Mouse (Mus musculus): ENCODE measurements around the gene Ralgps1. TPM values are rescaled to one million over a fixed set of nuclear protein-coding genes. Genes with fewer than 3 reads are reported as not detected.

Ralgps1 gene
- polyA plus RNA-seq, 1 experiment from 2014 or later: 4.2 TPM

GRCm38 (mm10) chr2:33208134-33208533, 163.2 kb downstream of the Ralgps1 start:
- WGBS: 82% methylated on average over 5 of the region's 5 CpGs
- Histone ChIP-seq H3K27me3 (replicated peaks; ENCODE audit: control insufficient read depth, insufficient read depth, low read length) (no peaks in the 10 kb centered on the region), H3K4me3 (ENCODE audit: low read depth, low read length) (no peak overlapping the region), H3K9me3 (ENCODE audit: control insufficient read depth, low read length) (no peaks in the 10 kb centered on the region), H3K4me2 (ENCODE audit: low read depth, low read length) (no peak overlapping the region), H3K9ac (ENCODE audit: low read depth, low read length) (no peak overlapping the region), H3K36me3 (ENCODE audit: control insufficient read depth, insufficient read depth, low read length) (no peaks in the 10 kb centered on the region), H3K27ac (replicated peaks; ENCODE audit: low read depth, low read length) (no peak overlapping the region), H3K4me1 (ENCODE audit: control insufficient read depth, insufficient read depth, low read length) (peaks cover 10% of the 10 kb centered on the region; the same call in 1 of the 2 replicates)
- DNase-seq (ENCODE audit: low spot score) (no peak), ATAC-seq (ENCODE audit: low read depth) (no peak)

- no peaks in the 10 kb centered on the region for H3K27me3 ChIP-seq (replicated peaks; ENCODE audit: control insufficient read depth, insufficient read depth, low read length)
- 40% methylated on average over 4 of the region's 4 CpGs for WGBS
- peaks cover 11% of the 10 kb centered on the region; the same call in 1 of the 2 replicates for H3K4me1 ChIP-seq (ENCODE audit: control insufficient read depth, insufficient read depth, low read length)
- H3K9ac ChIP-seq (ENCODE audit: low read depth, low read length): no peak overlapping the region
- H3K4me2 ChIP-seq (ENCODE audit: low read depth, low read length): no peak overlapping the region
- H3K9me3 ChIP-seq (ENCODE audit: control insufficient read depth, low read length): no peaks in the 10 kb centered on the region
- H3K27ac ChIP-seq (replicated peaks; ENCODE audit: low read depth, low read length): no peak overlapping the region
- H3K4me3 ChIP-seq (ENCODE audit: low read depth, low read length): no peak overlapping the region
- H3K36me3 ChIP-seq (ENCODE audit: control insufficient read depth, insufficient read depth, low read length): no peaks in the 10 kb centered on the region
- DNase-seq (ENCODE audit: low spot score): no peak
- no peak for ATAC-seq (ENCODE audit: low read depth)
These were observed 164.2 kb downstream of the Ralgps1 start for GRCm38 (mm10) chr2:33207069-33207468.

- no peak overlapping the region for H3K27ac ChIP-seq (replicated peaks; ENCODE audit: low read depth, low read length)
- no peak overlapping the region for H3K4me2 ChIP-seq (ENCODE audit: low read depth, low read length)
- DNase-seq (ENCODE audit: low spot score): no peak
These were observed 165.3 kb downstream of the Ralgps1 start for GRCm38 (mm10) chr2:33205939-33206525.

GRCm38 (mm10) chr2:33204980-33205379, 166.3 kb downstream of the Ralgps1 start:
- Histone ChIP-seq H3K9me3 (ENCODE audit: control insufficient read depth, low read length) (no peaks in the 10 kb centered on the region), H3K4me3 (ENCODE audit: low read depth, low read length) (no peak overlapping the region), H3K36me3 (ENCODE audit: control insufficient read depth, insufficient read depth, low read length) (no peaks in the 10 kb centered on the region), H3K4me2 (ENCODE audit: low read depth, low read length) (no peak overlapping the region), H3K27me3 (replicated peaks; ENCODE audit: control insufficient read depth, insufficient read depth, low read length) (no peaks in the 10 kb centered on the region), H3K4me1 (ENCODE audit: control insufficient read depth, insufficient read depth, low read length) (peaks cover 11% of the 10 kb centered on the region; the same call in 1 of the 2 replicates), H3K27ac (replicated peaks; ENCODE audit: low read depth, low read length) (no peak overlapping the region), H3K9ac (ENCODE audit: low read depth, low read length) (no peak overlapping the region)
- WGBS: 84% methylated on average over 5 of the region's 5 CpGs
- DNase-seq (ENCODE audit: low spot score) (no peak), ATAC-seq (ENCODE audit: low read depth) (no peak)

More at GRCm38 (mm10) chr2:33205939-33206525, 165.3 kb downstream of the Ralgps1 start:
- Histone ChIP-seq H3K9me3 (ENCODE audit: control insufficient read depth, low read length) (no peaks in the 10 kb centered on the region), H3K9ac (ENCODE audit: low read depth, low read length) (0 out of 2 replicates have a peak overlapping the region, but pooled peaks have one; percentile 14), H3K4me1 (ENCODE audit: control insufficient read depth, insufficient read depth, low read length) (peaks cover 11% of the 10 kb centered on the region; the same call in 1 of the 2 replicates), H3K27me3 (replicated peaks; ENCODE audit: control insufficient read depth, insufficient read depth, low read length) (no peaks in the 10 kb centered on the region), H3K4me3 (ENCODE audit: low read depth, low read length) (no peak overlapping the region), H3K36me3 (ENCODE audit: control insufficient read depth, insufficient read depth, low read length) (no peaks in the 10 kb centered on the region)
- WGBS: 50% methylated on average over 14 of the region's 14 CpGs
- ATAC-seq (ENCODE audit: low read depth): peak; percentile 42; the same call in 1 of the 2 replicates

GRCm38 (mm10) chr2:33203284-33203683, 168.0 kb downstream of the Ralgps1 start:
- peak; percentile 70 for DNase-seq (ENCODE audit: low spot score)
- no peak overlapping the region for H3K27ac ChIP-seq (replicated peaks; ENCODE audit: low read depth, low read length)
- H3K36me3 ChIP-seq (ENCODE audit: control insufficient read depth, insufficient read depth, low read length): no peaks in the 10 kb centered on the region
- no peak overlapping the region for H3K9ac ChIP-seq (ENCODE audit: low read depth, low read length)
- H3K9me3 ChIP-seq (ENCODE audit: control insufficient read depth, low read length): no peaks in the 10 kb centered on the region
- ATAC-seq (ENCODE audit: low read depth): peak; percentile 44
- WGBS: 47% methylated on average over 6 of the region's 6 CpGs
- peaks cover 11% of the 10 kb centered on the region; the same call in 1 of the 2 replicates for H3K4me1 ChIP-seq (ENCODE audit: control insufficient read depth, insufficient read depth, low read length)
- H3K4me3 ChIP-seq (ENCODE audit: low read depth, low read length): no peak overlapping the region
- no peaks in the 10 kb centered on the region for H3K27me3 ChIP-seq (replicated peaks; ENCODE audit: control insufficient read depth, insufficient read depth, low read length)
- H3K4me2 ChIP-seq (ENCODE audit: low read depth, low read length): no peak overlapping the region

GRCm38 (mm10) chr2:33200368-33201068, 170.8 kb downstream of the Ralgps1 start:
- peaks cover 4% of the 10 kb centered on the region; the same call in 1 of the 2 replicates for H3K4me1 ChIP-seq (ENCODE audit: control insufficient read depth, insufficient read depth, low read length)
- no peak overlapping the region for H3K27ac ChIP-seq (replicated peaks; ENCODE audit: low read depth, low read length)
- no peaks in the 10 kb centered on the region for H3K9me3 ChIP-seq (ENCODE audit: control insufficient read depth, low read length)
- no peak for DNase-seq (ENCODE audit: low spot score)
- ATAC-seq (ENCODE audit: low read depth): no peak
- H3K27me3 ChIP-seq (replicated peaks; ENCODE audit: control insufficient read depth, insufficient read depth, low read length): no peaks in the 10 kb centered on the region
- no peaks in the 10 kb centered on the region for H3K36me3 ChIP-seq (ENCODE audit: control insufficient read depth, insufficient read depth, low read length)
- H3K4me3 ChIP-seq (ENCODE audit: low read depth, low read length): no peak overlapping the region
- H3K9ac ChIP-seq (ENCODE audit: low read depth, low read length): no peak overlapping the region
- H3K4me2 ChIP-seq (ENCODE audit: low read depth, low read length): no peak overlapping the region
- 68% methylated on average over 14 of the region's 14 CpGs for WGBS

GRCm38 (mm10) chr2:33189976-33190375, 181.3 kb downstream of the Ralgps1 start:
- 89% methylated on average over 3 of the region's 3 CpGs for WGBS
- Histone ChIP-seq H3K9ac (ENCODE audit: low read depth, low read length) (no peak overlapping the region), H3K4me1 (ENCODE audit: control insufficient read depth, insufficient read depth, low read length) (no peaks in the 10 kb centered on the region; the same call in none of the 2 replicates), H3K27ac (replicated peaks; ENCODE audit: low read depth, low read length) (no peak overlapping the region), H3K4me2 (ENCODE audit: low read depth, low read length) (no peak overlapping the region), H3K36me3 (ENCODE audit: control insufficient read depth, insufficient read depth, low read length) (no peaks in the 10 kb centered on the region), H3K27me3 (replicated peaks; ENCODE audit: control insufficient read depth, insufficient read depth, low read length) (no peaks in the 10 kb centered on the region), H3K4me3 (ENCODE audit: low read depth, low read length) (no peak overlapping the region), H3K9me3 (ENCODE audit: control insufficient read depth, low read length) (no peaks in the 10 kb centered on the region)
- ATAC-seq (ENCODE audit: low read depth) (no peak), DNase-seq (ENCODE audit: low spot score) (no peak)

GRCm38 (mm10) chr2:33188925-33189670, 182.2 kb downstream of the Ralgps1 start:
- no peaks in the 10 kb centered on the region; the same call in none of the 2 replicates for H3K4me1 ChIP-seq (ENCODE audit: control insufficient read depth, insufficient read depth, low read length)
- DNase-seq (ENCODE audit: low spot score) (no peak), ATAC-seq (ENCODE audit: low read depth) (no peak)
- 88% methylated on average over 6 of the region's 6 CpGs for WGBS
- no peak overlapping the region for H3K4me2 ChIP-seq (ENCODE audit: low read depth, low read length)
- H3K27ac ChIP-seq (replicated peaks; ENCODE audit: low read depth, low read length): no peak overlapping the region
- H3K27me3 ChIP-seq (replicated peaks; ENCODE audit: control insufficient read depth, insufficient read depth, low read length): no peaks in the 10 kb centered on the region
- no peaks in the 10 kb centered on the region for H3K9me3 ChIP-seq (ENCODE audit: control insufficient read depth, low read length)
- H3K36me3 ChIP-seq (ENCODE audit: control insufficient read depth, insufficient read depth, low read length): no peaks in the 10 kb centered on the region
- no peak overlapping the region for H3K4me3 ChIP-seq (ENCODE audit: low read depth, low read length)
- no peak overlapping the region for H3K9ac ChIP-seq (ENCODE audit: low read depth, low read length)

Data from embryonic facial prominence, embryonic 14.5 days (tissue).